Mouse (Mus musculus) C2C12 (cell line): ENCODE measurements around the gene Kat2a. TPM values are rescaled to one million over a fixed set of nuclear protein-coding genes. Genes with fewer than 3 reads are reported as not detected.
A peak's percentile ranks its signal among the peaks of the same experiment; 100 is the strongest.

ENCODE experiments used
- H3K27me3 ChIP-seq: one replicate; pipeline ENCODE4 v1.6.1; 2011; ENCODE audit not compliant: control insufficient read depth, insufficient read depth, insufficient read length
- H3K36me3 ChIP-seq: one replicate; pipeline ENCODE4 v1.6.1; 2011; ENCODE audit not compliant: control insufficient read depth, insufficient read depth
- H3K4me3 ChIP-seq: one replicate; pipeline ENCODE4 v1.5.1; 2011; ENCODE audit warnings: mild to moderate bottlenecking, control low read depth; ENCODE audit not compliant: poor library complexity, insufficient read depth, severe bottlenecking
- H3K79me2 ChIP-seq: one replicate; pipeline ENCODE4 v1.6.1; 2011; ENCODE audit not compliant: control insufficient read depth, insufficient read depth
- H3K79me3 ChIP-seq: one replicate; pipeline ENCODE4 v1.6.1; 2011; ENCODE audit warnings: low read depth, control low read depth
- H3ac ChIP-seq: one replicate; pipeline ENCODE3; 2011; ENCODE audit warnings: low read depth; ENCODE audit not compliant: control insufficient read depth, insufficient read length
- CEBPB ChIP-seq: IDR thresholded peaks from one replicate; pipeline ENCODE4 v1.6.1; 2011; ENCODE audit warnings: low read depth, mild to moderate bottlenecking, control low read depth, moderate library complexity
- CTCF ChIP-seq: IDR thresholded peaks from one replicate; pipeline ENCODE4 v1.5.1; 2011; ENCODE audit not compliant: control insufficient read depth, insufficient read depth, insufficient read length
- FOSL1 ChIP-seq: IDR thresholded peaks from one replicate; pipeline ENCODE4 v1.8.0; 2011; ENCODE audit warnings: mild to moderate bottlenecking, low read length; ENCODE audit not compliant: poor library complexity, insufficient read depth, severe bottlenecking
- MAX ChIP-seq: IDR thresholded peaks from one replicate; pipeline ENCODE4 v1.6.1; 2011; ENCODE audit warnings: mild to moderate bottlenecking, control low read depth
- MYOD1 ChIP-seq: IDR thresholded peaks from one replicate; pipeline ENCODE4 v1.6.1; 2011; ENCODE audit warnings: low read depth; ENCODE audit not compliant: control insufficient read depth, insufficient read length
- MYOG ChIP-seq: IDR thresholded peaks from one replicate; pipeline ENCODE4 v1.6.1; 2011; ENCODE audit not compliant: control insufficient read depth, insufficient read length; ENCODE audit errors: extremely low read depth
- USF1 ChIP-seq: IDR thresholded peaks from one replicate; pipeline ENCODE4 v1.6.1; 2011; ENCODE audit warnings: low read depth, mild to moderate bottlenecking, control low read depth, moderate library complexity
- long read RNA-seq, 2 experiments: library from polyadenylated mRNA; unstranded; transcript quantifications; one replicate each; pipeline ENCODE4 v2.0.0; 2019 to 2020
- polyA plus RNA-seq: library from polyadenylated mRNA; unstranded; fragments of >200 nt; fragmentation: generic; extraction: Trizol; gene quantifications from one replicate; pipeline ENCODE4 v1.2.1, GENCODE M21; 2012; ENCODE audit warnings: missing spikeins

Kat2a gene
- polyA plus RNA-seq: 50.3 TPM
- long read RNA-seq, experiment 1, transcript Kat2a-202 (18 exons, 3,046 nt): major isoform, 10 of 26 reads
- long read RNA-seq, experiment 1, partial matches to known transcripts: 12 of 26 reads
- long read RNA-seq, experiment 1, other reads (novel, unspliced or antisense): 0 of 26 reads
- long read RNA-seq, experiment 2, transcript Kat2a-202 (18 exons, 3,046 nt): minor isoform, 126 of 478 reads
- long read RNA-seq, experiment 2, transcript Kat2a-201 (18 exons, 3,043 nt): major isoform, 305 of 478 reads
- long read RNA-seq, experiment 2, partial matches to known transcripts: 9 of 478 reads
- long read RNA-seq, experiment 2, other reads (novel, unspliced or antisense): 35 of 478 reads

DNA sequence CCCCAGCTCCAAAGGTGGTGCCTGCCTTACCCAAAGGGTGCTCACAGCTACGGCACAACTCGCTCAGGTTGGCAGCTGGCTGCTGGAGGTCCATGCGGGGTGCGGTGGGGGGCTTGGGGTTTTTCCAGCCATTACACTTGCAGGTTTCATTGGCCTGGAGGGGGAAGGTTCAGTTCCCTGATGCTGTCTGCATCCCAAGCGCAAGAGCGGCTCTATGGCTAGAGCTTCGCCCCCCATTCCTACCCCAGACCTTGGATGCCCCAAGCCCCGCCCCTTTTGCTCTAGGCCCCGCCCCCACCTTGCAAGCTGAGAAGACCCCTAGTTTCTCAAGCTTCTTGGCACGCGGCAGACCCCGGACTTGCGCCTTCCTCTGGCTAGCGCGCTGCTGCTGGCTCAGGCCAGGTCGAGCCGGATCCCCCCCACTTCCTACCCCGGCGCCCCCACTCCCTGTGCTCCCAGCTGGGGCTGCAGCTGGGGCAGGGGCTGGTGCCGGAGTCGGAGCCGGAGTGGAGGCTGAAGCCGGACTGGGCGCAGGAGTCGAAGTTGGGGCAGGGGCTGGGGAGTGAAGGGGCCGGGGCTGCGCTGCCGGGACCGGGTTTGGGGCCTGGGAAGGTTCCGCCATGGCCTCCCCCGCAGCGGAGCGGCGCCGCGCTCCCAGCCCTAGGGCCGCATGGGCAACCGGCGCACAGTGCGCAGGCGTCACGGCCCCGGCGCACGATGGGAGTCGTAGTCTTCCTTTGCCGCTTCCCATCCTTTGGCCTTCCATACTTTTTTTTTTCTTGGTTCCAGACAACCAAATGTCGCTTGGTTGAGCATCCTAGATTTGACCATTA is at the start of gene Kat2a:
Gene Kat2a, minus strand, starts transcription at position 683 of the 833 bp plus-strand sequence.
- Histone ChIP-seq H3K79me3 (peaks cover 9% of the 10 kb centered on the region), H3ac (peak within 1 kb of the TSS; percentile 82), H3K36me3 (peaks cover 65% of the 10 kb centered on the region), H3K79me2 (peaks cover 18% of the 10 kb centered on the region), H3K4me3 (peak within 1 kb of the TSS; percentile 94), H3K27me3 (no peaks in the 10 kb centered on the region)
- TF ChIP-seq CEBPB: no peak
- no peak for TF ChIP-seq CTCF
- no peak for TF ChIP-seq USF1
- no peak for TF ChIP-seq MYOG
- TF ChIP-seq MAX: peak; percentile 93
- TF ChIP-seq MYOD1: no peak
- TF ChIP-seq FOSL1: no peak

DNA sequence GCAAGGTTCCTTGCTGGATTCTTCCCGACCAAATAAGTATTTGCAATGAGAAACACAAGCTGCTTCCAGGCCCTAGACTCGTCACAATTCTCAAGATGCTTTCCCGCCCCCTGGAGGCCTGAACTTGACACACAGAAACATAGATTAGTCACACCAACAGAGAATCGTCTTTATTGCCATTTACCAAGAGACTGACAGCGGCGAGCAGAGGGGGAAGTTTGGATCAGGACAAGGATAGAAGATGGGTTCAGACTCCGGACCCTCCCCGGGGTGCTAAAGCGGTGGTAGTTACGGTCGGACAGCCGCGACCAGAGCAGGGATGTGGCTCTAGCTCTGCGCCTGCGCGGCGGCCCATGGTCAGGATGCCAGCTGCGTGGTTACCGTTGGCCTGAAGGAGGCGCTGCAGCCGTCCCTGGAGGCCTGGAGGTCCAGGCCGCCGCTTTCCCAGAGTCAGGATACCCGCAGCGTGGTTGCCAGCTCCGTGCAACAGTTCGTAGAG is 49.3 kb upstream of the Kat2a start:
- no peak overlapping the region for H3ac ChIP-seq
- peaks cover 59% of the 10 kb centered on the region for H3K27me3 ChIP-seq
- H3K79me2 ChIP-seq: no peaks in the 10 kb centered on the region
- no peak overlapping the region for H3K4me3 ChIP-seq
- no peaks in the 10 kb centered on the region for H3K79me3 ChIP-seq
- H3K36me3 ChIP-seq: no peaks in the 10 kb centered on the region
- TF ChIP-seq MAX (no peak), CTCF (peak; percentile 56)

DNA sequence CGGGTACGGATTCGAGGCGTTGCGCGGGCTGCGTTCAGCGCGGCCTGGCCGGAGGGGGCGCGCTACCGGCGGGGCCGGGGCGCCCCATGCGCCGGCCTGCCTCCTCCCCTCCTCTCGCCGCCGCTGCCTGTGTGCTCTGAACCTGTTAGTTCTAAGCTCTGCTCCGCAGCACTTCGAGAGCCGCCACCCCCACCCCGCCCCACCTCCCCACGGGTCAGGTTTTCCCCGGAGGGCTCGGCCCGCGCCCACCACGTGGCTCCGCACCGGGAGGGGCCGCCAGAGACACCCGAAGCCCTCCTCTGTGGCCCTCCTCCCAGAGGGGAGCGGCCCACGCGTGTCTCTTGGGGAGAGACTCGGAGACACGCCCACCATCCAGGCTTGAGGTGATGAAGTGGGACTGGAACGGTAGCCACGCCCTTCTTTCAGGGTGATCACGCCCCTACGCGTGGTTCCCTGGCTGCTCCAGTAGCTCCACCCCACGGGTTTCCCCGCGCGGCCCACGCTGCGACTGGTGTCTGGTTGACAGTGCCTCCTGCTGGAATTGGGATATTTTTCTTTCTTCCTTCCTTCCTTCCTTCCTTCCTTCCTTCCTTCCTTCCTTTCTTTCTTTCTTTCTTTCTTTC is 47.5 kb upstream of the Kat2a start, which contains the start of gene Kcnh4:
Gene Kcnh4, minus strand, starts transcription at position 332 of the 623 bp plus-strand sequence.
- peaks cover 72% of the 10 kb centered on the region for H3K27me3 ChIP-seq
- H3ac ChIP-seq: no peak within 1 kb of the TSS
- no peaks in the 10 kb centered on the region for H3K79me2 ChIP-seq
- no peaks in the 10 kb centered on the region for H3K36me3 ChIP-seq
- H3K79me3 ChIP-seq: no peaks in the 10 kb centered on the region
- no peak for TF ChIP-seq FOSL1
- TF ChIP-seq CEBPB: no peak
- no peak for TF ChIP-seq USF1
- no peak for TF ChIP-seq MYOG
- TF ChIP-seq MYOD1: no peak
- no peak for TF ChIP-seq CTCF
- no peak for TF ChIP-seq MAX
- H3K4me3 ChIP-seq: no peak within 1 kb of the TSS

DNA sequence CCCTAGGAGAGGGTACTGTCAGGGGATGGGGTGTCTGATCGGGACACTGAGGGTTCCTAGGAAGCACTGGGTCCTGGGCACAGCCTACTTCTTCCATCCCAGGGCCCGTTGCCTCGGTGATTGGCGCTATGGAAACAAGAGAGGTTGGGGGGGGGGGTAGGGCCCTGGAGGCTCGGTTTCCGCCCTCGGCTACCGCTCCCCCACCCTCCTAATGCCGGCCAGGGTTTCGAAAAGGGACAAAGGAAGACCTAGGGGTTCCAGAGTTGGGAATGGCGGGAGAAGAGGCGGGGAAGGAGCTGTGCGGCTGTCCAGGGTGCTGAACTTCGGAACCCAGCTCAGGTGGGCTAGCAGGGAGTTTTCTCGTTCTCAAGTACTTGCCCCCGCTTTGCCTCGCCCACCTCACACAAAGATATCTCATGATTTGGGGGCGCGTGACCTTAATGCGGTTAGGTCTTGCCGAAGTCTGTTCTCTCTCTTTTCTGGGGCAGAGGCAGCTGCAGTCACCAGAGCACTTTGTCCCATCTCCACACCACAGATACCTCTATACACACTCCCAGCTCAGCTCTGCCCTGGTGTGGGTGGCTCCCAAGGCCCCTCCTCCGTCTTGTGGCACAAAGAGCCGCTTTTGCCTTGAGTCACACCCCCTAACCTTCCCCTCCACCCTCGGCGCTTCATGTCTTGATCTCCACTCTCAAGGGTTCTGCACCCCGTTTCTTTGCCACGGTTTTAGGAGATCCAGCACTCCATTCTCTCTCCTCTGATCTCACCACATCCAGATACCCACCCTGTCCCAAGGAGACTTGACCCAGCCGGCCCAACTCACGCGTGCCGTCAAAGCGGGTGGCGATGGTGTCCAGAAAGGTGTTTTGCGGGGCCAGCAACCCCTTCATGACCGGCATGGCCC is 46.7 kb upstream of the Kat2a start:
- no peaks in the 10 kb centered on the region for H3K79me2 ChIP-seq
- H3K27me3 ChIP-seq: peaks cover 80% of the 10 kb centered on the region
- no peak overlapping the region for H3K4me3 ChIP-seq
- H3ac ChIP-seq: no peak overlapping the region
- H3K79me3 ChIP-seq: no peaks in the 10 kb centered on the region
- no peaks in the 10 kb centered on the region for H3K36me3 ChIP-seq
- TF ChIP-seq FOSL1 (no peak), MYOD1 (no peak)

DNA sequence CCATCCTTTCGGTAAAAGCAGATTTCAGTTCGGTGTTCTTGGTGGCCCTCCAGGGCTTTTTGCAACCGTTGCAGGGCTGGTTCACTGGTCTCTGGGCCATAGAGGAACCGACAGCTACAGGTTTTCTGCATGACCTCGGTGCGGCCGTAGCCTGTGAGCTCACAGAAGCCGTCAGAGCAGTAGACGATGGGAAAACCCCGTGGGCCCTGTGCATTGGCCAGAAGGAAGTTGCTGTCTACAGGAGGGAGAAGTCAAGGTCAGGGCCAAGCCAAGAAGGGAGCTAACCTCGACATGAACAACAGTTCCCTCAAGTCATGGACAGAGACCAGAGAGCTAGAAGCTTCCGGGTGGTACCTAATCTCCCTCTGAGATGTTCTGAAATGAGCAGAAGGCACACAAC is 45.3 kb upstream of the Kat2a start:
- no peaks in the 10 kb centered on the region for H3K79me2 ChIP-seq
- H3ac ChIP-seq: no peak overlapping the region
- H3K4me3 ChIP-seq: no peak overlapping the region
- H3K36me3 ChIP-seq: no peaks in the 10 kb centered on the region
- TF ChIP-seq MAX (no peak), FOSL1 (no peak), CEBPB (no peak), MYOD1 (no peak), CTCF (no peak), MYOG (no peak), USF1 (no peak)
- peaks cover 87% of the 10 kb centered on the region for H3K27me3 ChIP-seq
- no peaks in the 10 kb centered on the region for H3K79me3 ChIP-seq
